Mouse (Mus musculus): Measurements from ENCODE around the gene Napsa.

DNA sequence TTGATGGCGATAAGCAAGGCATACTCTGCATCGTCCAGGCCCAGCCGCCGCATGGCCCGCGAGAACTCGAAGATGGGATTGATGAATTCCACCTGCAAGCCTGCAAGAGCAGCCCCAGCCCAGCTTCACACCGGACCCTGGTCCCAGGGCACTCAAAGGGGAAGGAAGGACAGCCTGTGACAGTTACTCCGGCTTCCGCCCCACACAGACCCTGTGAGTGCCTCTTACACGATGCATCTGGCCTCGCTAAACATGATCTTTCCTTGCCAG lies 21.8 kb upstream of the Napsa start:
- TF ChIP-seq POLR2A (IDR thresholded peaks at IDR 0.05; ENCODE audit: low read depth, low read length), result no peak
- TF ChIP-seq CTCF (conservative IDR thresholded peaks at IDR 0.05; ENCODE audit: insufficient read depth, insufficient read length, low read depth, low read length), result no peak
